Mouse (Mus musculus) splenic B cell, adult 2 months (primary cell): ENCODE measurements around the gene Rps6kl1.
A peak's percentile ranks its signal among the peaks of the same experiment; 100 is the strongest.

Experiments used
- DNase-seq: peaks from one replicate; pipeline ENCODE4 v3.0.0-alpha.2; 2011; ENCODE audit warnings: low read depth, low spot score
- H3K27me3 ChIP-seq: 2 replicates; pipeline ENCODE4 v1.6.1; 2012; ENCODE audit warnings: mild to moderate bottlenecking, low read length, moderate library complexity, mixed read lengths; ENCODE audit not compliant: control insufficient read depth, poor library complexity, insufficient read depth, severe bottlenecking
- H3K36me3 ChIP-seq: 2 replicates; pipeline ENCODE4 v1.6.1; 2012; ENCODE audit warnings: mild to moderate bottlenecking, low read length, moderate library complexity, mixed read lengths; ENCODE audit not compliant: control insufficient read depth, poor library complexity, insufficient read depth, severe bottlenecking

Gene Rps6kl1

GRCm38 (mm10) chr12:85151002-85151774 is at the start of gene Rps6kl1:
TSS of gene Rps6kl1 (minus strand) at chr12:85151264.
- Histone ChIP-seq H3K27me3 (no peaks in the 10 kb centered on the region), H3K36me3 (no peaks in the 10 kb centered on the region)
- peak; percentile 48 for DNase-seq

GRCm38 (mm10) chr12:85199954-85200353 is 48.9 kb upstream of the Rps6kl1 start:
- Histone ChIP-seq H3K36me3 (no peaks in the 10 kb centered on the region), H3K27me3 (no peaks in the 10 kb centered on the region)
- no peak for DNase-seq

GRCm38 (mm10) chr12:85197936-85198335 is 46.9 kb upstream of the Rps6kl1 start:
- Histone ChIP-seq H3K27me3 (no peaks in the 10 kb centered on the region), H3K36me3 (no peaks in the 10 kb centered on the region)
- no peak for DNase-seq

GRCm38 (mm10) chr12:85197371-85197770 is 46.3 kb upstream of the Rps6kl1 start:
- H3K27me3 ChIP-seq: no peaks in the 10 kb centered on the region
- DNase-seq: no peak

GRCm38 (mm10) chr12:85196191-85196590 is 45.1 kb upstream of the Rps6kl1 start:
- Histone ChIP-seq H3K27me3 (no peaks in the 10 kb centered on the region), H3K36me3 (no peaks in the 10 kb centered on the region)
- DNase-seq: no peak

More at GRCm38 (mm10) chr12:85197371-85197770, 46.3 kb upstream of the Rps6kl1 start:
- no peaks in the 10 kb centered on the region for H3K36me3 ChIP-seq

- H3K27me3 ChIP-seq: no peaks in the 10 kb centered on the region
- H3K36me3 ChIP-seq: no peaks in the 10 kb centered on the region
- DNase-seq: no peak
These were observed 44.0 kb upstream of the Rps6kl1 start for GRCm38 (mm10) chr12:85195086-85195485.

GRCm38 (mm10) chr12:85194623-85195018 is 43.6 kb upstream of the Rps6kl1 start:
- DNase-seq: no peak
- Histone ChIP-seq H3K27me3 (no peaks in the 10 kb centered on the region), H3K36me3 (no peaks in the 10 kb centered on the region)

- DNase-seq: no peak
- no peaks in the 10 kb centered on the region for H3K27me3 ChIP-seq
- H3K36me3 ChIP-seq: no peaks in the 10 kb centered on the region
These were observed 43.0 kb upstream of the Rps6kl1 start for GRCm38 (mm10) chr12:85193923-85194622.

- Histone ChIP-seq H3K36me3 (no peaks in the 10 kb centered on the region), H3K27me3 (no peaks in the 10 kb centered on the region)
- no peak for DNase-seq
These were observed 42.1 kb upstream of the Rps6kl1 start for GRCm38 (mm10) chr12:85193146-85193545.

GRCm38 (mm10) chr12:85192461-85193108 is 41.5 kb upstream of the Rps6kl1 start:
- Histone ChIP-seq H3K36me3 (no peaks in the 10 kb centered on the region), H3K27me3 (no peaks in the 10 kb centered on the region)
- DNase-seq: peak; percentile 53

GRCm38 (mm10) chr12:85190290-85190689 is 39.2 kb upstream of the Rps6kl1 start:
- Histone ChIP-seq H3K36me3 (no peaks in the 10 kb centered on the region), H3K27me3 (no peaks in the 10 kb centered on the region)
- no peak for DNase-seq

- Histone ChIP-seq H3K36me3 (no peaks in the 10 kb centered on the region), H3K27me3 (no peaks in the 10 kb centered on the region)
- no peak for DNase-seq
These were observed 35.3 kb upstream of the Rps6kl1 start for GRCm38 (mm10) chr12:85186361-85186760.

GRCm38 (mm10) chr12:85185810-85186209 is 34.7 kb upstream of the Rps6kl1 start:
- Histone ChIP-seq H3K27me3 (no peaks in the 10 kb centered on the region), H3K36me3 (no peaks in the 10 kb centered on the region)
- no peak for DNase-seq

- Histone ChIP-seq H3K27me3 (no peaks in the 10 kb centered on the region), H3K36me3 (no peaks in the 10 kb centered on the region)
- DNase-seq: no peak
These were observed 33.1 kb upstream of the Rps6kl1 start for GRCm38 (mm10) chr12:85184118-85184517.

GRCm38 (mm10) chr12:85182898-85183297 is 31.8 kb upstream of the Rps6kl1 start:
- no peaks in the 10 kb centered on the region for H3K27me3 ChIP-seq
- DNase-seq: peak; percentile 39
- no peaks in the 10 kb centered on the region for H3K36me3 ChIP-seq
